Mouse (Mus musculus) CD4-positive naive resting alpha-beta T cell, adult 57 days (primary cell): Measurements from ENCODE around the gene Bzw1. TPM values are rescaled to one million over a fixed set of nuclear protein-coding genes. Genes with fewer than 3 reads are reported as not detected.

Experiments used
- total RNA-seq: library from RNA; stranded (reverse); gene quantifications from one replicate; pipeline ENCODE4 v1.2.4, GENCODE M21; 2023

Bzw1 gene
- 190 TPM for total RNA-seq

DNA sequence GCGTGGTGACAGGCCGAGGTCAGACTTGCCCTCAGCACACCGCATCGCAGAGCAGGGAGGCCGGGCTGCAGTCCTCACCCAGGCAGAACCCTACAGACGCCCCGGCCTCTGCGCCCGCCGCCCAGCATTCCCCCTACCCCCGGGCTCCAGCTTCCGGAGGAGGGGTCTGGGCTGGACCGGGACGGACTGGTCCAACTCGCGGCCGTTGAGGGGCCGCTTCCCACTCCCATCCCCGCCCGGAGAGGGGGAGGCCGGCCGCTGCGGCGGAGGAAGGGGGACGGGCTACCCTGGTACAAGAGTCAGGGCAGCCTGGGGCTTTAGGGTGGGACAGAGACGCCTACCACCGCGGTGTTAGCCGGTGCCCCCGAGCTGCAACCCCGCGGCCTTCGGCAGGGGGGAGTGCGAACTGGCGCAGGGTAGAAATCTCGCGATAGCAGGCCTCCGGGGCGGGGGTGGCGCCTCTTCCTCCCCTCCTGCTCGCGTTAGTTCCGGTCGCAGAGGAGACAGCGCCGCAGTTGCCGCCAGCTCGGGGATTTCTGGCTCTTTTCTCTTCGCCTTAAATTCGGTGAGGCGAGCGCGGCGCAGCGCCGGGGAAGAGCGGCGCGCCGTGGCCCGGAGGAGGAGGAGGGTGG lies at the start of gene Bzw1:
Gene Bzw1 (plus strand): TSS at position 247 of the 632 bp plus-strand sequence.

DNA sequence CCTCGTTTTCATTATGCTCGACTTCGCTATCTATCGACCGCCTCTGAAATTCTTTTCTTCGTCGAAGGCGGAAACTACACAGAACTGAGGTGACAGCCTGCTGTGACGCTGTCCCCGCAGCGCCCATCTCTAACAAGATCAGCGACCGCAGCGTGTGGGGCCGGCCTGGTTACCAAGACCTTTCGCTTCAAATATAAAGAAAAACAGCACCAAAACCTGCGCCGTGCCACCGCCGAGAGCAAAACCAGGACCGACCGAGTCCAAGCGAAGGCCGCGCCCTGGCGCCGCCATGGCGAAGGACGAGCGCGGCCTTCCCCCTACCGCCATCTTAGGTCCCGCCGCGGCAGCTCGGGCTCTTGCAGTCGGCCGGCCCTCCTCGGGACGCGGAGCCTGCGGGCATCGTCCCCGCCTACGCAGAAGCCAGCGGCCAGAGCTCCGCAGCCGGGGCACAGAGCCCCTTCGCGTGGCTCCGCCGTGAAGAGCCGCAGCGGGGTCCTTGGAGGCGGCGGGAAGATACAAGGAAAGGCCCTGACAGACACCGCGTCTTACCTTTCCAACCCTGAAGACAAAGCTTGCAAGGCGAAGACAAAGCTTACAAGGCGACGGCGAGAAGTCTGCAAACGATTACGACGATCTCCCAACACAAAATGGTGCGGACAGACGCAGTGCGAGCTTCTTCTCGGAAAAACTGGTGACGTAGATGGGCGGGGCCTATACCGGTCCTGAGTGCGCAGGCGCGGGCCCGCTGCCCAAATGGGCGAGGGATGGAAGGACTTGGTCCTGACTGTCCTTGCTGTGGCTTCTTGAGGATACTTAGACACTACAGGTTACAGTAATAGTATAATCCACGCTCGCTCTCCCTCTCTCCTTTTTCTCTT lies 30.9 kb downstream of the Bzw1 start, which contains the start of gene Clk1:
Gene Clk1 (minus strand): TSS at position 696 of the 878 bp plus-strand sequence.

DNA sequence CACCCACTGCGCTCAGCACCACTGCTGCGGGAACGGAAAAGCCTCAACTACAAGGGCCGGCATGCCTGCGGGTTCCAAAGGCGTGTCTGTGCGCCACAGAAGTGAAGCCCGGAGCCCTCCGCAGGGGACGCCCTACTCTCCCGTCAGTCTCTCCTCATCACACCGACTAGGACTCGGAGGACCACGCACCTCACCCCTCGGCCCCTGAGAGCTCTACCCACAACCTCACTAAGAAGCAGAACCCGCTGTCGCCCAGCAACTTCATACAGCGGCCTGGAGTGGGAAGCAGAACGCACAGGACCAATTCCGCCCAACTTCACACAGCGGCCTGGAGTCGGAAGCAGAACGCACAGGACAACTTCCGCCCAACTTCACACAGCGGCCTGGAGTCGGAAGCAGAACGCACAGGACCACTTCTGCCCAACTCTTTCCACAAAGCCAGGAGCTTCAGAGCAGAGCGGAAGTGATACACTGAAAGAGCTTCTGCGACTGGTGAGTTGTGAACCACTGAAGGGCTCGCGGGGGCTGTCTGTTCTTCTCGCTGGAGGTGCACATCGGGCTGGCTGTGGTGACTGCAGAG lies 52.5 kb downstream of the Bzw1 start, which contains the start of the genes Nif3l1 and Ppil3:
Gene Nif3l1 (plus strand): TSS at position 9 of the 580 bp plus-strand sequence.
Gene Ppil3 (minus strand): TSS at position 344 of the 580 bp plus-strand sequence.

Other genes with a start within 250 kb of the Bzw1 start
- gene Aox4, start 182.5 kb upstream of the Bzw1 start, total RNA-seq = not detected
- 0.27 TPM for gene Aox2, start 114.6 kb upstream of the Bzw1 start, total RNA-seq
- 1,770 TPM for gene Clk1, start 31.2 kb downstream of the Bzw1 start, total RNA-seq
- gene Nif3l1, start 52.3 kb downstream of the Bzw1 start, total RNA-seq = 36.9 TPM
- 42.8 TPM for gene Ppil3, start 52.6 kb downstream of the Bzw1 start, total RNA-seq
- 25.3 TPM for gene Orc2, start 112.2 kb downstream of the Bzw1 start, total RNA-seq
- gene Fam126b, start 193.4 kb downstream of the Bzw1 start, total RNA-seq = 13.7 TPM
- gene Ndufb3, start 193.5 kb downstream of the Bzw1 start, total RNA-seq = 32.9 TPM